Mouse (Mus musculus) CD4-positive, CD25-positive, alpha-beta regulatory T cell (primary cell): ENCODE measurements around the gene Adam33. TPM values are rescaled to one million over a fixed set of nuclear protein-coding genes. Genes with fewer than 3 reads are reported as not detected.

Source experiments
- polyA plus RNA-seq: library from polyadenylated mRNA; unstranded; fragments of 100-300 nt; shearing (Covaris generic); gene quantifications from one replicate; pipeline ENCODE4 v1.2.1, GENCODE M21; 2017

Gene Adam33
- 0.23 TPM for polyA plus RNA-seq

DNA sequence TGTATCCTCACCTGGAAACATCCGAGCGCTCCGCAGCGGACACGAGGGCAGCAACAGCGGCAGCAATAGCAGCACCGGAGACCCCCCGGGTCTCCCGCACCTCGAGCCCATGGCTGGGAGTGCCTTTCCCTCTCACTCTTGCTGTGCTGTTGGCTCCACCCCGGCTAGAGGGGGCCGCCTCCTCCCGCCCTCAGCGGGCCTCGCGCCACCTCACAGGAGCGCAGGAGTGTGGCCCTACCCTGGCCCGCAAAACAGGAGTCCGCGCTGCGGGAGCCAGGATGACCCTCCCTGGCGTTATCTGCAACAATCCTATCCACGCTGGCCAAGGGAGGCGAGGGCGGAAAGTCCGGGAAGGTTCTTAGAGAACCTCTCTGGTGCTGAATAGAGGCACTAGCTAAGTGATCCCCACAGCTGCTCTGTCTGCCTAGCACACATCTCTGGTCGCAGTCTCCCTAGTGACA lies at the start of gene Adam33:
Gene Adam33, minus strand, starts transcription at position 411 of the 461 bp plus-strand sequence.

DNA sequence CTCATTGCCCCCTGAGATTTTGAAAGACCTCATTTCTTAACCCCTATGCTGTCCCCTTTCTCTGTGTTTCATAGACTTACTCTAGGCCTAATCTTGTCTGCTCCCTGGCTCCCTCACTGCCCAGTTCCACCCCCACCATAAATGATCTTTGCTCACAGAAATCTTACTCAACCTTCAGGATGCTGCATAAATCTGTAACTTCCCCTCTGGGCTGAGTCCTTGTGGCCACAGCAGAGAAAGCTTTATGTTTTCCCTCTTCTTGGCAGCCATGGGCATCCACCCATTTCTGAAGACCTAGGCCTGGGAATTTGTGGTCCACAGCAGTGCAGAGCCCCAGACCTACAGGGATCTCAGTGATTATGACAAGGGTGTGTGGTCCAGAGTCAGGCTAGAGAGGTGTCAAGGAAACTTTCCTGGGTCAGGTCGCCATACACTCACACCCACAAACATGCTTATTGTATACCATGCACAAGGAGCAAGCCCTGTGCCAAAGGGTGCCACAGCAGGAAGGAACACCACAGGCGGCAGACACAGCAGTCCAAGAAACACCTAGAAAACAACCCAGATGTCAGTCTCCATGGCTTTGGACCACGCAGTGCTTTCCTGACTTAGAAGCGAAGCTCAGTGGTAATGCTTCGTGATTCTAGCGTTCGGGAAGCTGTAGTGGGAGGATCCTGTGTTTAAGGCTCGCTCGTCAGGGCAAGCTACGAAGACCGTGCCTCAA lies 23.2 kb upstream of the Adam33 start, which contains the start of gene Siglec1:
Gene Siglec1, minus strand, starts transcription at position 99 of the 724 bp plus-strand sequence.

DNA sequence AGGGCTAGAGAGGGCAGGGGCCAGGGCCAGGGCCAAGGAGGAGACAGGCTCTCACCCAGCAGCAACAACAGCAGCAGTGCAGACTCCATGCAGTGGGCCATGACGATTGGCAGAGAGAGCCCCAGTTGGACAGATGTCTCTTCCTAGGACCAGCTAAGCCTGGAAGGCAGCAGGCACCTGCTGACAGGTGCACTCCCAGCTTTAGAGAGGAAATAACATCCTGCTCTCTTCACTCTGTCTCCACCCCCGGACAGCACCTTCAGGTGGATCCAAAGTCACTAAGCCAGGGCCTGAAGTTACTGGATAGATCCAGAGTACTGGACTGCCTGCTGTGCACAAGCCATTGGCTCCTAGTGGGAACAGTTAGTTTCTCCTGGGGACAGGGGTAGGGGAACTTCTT lies 20.6 kb downstream of the Adam33 start, which contains the start of gene Gfra4:
Gene Gfra4, minus strand, starts transcription at position 101 of the 400 bp plus-strand sequence.

Other genes with a start within 250 kb of the Adam33 start
- gene 4930402H24Rik, start 157.4 kb downstream of the Adam33 start, polyA plus RNA-seq: 16.5 TPM
- gene Atrn, start 157.3 kb downstream of the Adam33 start, polyA plus RNA-seq: 14.3 TPM
- gene Gfra4, start 20.7 kb downstream of the Adam33 start, polyA plus RNA-seq: not detected
- gene Siglec1, start 23.0 kb upstream of the Adam33 start, polyA plus RNA-seq: 0.13 TPM
- gene Hspa12b, start 63.5 kb upstream of the Adam33 start, polyA plus RNA-seq: 0.35 TPM
- not detected for gene Gm11037, start 69.7 kb upstream of the Adam33 start, polyA plus RNA-seq
- gene 1700037H04Rik, start 96.3 kb upstream of the Adam33 start, polyA plus RNA-seq: 42.8 TPM
- gene Cenpb, start 116.3 kb upstream of the Adam33 start, polyA plus RNA-seq: 7.4 TPM
- 78.9 TPM for gene Cdc25b, start 123.1 kb upstream of the Adam33 start, polyA plus RNA-seq
- 0.26 TPM for gene Spef1, start 123.5 kb upstream of the Adam33 start, polyA plus RNA-seq
- 19.7 TPM for gene Ap5s1, start 143.3 kb upstream of the Adam33 start, polyA plus RNA-seq
- gene Mavs, start 170.2 kb upstream of the Adam33 start, polyA plus RNA-seq: 25.9 TPM
- gene Pank2, start 198.7 kb upstream of the Adam33 start, polyA plus RNA-seq: 104 TPM